Mouse (Mus musculus) cerebellum, adult 8-10 months (tissue): ENCODE results near the gene Paox.
"Not testable (repeated sequence)": the region's sequence is repeated elsewhere in the genome, so short reads cannot be mapped to it uniquely, and the experiment has no call there.

Source experiments
- DNase-seq: peaks from one replicate; pipeline ENCODE4 v3.0.0; 2022

Paox gene

DNA sequence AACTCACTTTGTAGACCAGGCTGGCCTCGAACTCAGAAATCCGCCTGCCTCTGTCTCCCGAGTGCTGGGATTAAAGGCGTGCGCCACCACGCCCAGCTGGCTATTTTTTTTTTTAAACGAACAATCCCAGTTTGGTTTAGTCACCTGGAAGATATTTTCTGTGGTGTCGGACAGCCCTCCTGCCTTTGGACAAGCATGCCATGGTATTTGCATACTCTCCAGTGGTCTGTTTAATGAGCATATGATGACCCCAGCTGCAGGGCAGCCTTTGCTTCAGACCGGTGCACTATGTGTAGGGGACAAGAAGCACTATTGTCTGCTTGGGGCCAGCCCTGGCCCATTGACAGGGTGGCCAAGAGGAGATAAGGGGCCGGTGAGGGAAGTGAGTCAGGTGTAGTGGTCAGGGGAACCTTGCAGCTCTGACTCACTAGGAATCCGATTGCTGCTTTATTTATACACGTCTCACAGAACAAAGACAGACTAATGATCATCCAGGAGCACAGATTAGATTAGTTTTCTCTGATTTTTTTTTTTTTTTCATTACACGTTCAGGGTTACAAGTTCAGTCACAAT, 5.8 kb downstream of the Paox start:
- no peak for DNase-seq

DNA sequence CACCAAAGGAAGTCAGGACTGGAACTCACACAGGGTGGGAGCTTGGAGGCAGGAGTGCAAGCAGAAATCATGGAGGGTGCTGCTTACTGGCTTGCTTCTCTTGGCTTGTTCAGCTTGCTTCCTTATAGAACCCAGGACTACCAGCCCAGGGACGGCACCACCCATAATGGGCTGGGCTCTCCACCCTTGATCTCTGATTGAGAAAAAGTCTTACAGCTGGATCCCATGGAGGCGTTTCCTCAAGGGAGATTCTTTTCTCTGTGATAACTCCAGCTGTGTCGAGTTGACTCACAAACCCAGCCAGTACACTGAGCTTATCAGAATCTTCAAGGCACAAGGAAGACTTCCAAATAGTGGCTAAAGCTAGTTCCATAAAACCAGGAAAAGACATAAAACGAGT, 7.2 kb downstream of the Paox start:
- no peak for DNase-seq

DNA sequence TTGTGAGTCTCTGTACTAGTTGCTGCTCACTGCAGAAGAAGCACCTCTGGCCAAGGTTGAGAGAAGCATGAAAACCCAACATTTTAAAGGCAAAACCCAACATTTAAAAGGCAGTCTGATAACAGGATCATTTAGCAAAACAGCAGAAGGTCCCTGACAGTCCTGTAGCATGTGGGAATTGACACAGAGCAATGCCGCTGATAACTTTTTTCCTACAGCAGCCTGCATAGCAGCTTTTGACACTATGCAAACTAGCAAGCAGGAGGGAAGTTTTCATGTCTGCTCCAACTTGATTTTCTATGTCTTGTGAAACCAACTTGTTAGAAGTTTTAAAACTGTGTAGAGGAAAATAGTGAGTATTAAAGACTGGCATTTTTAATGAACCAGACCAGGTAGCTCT, 8.8 kb downstream of the Paox start:
- DNase-seq = no peak

DNA sequence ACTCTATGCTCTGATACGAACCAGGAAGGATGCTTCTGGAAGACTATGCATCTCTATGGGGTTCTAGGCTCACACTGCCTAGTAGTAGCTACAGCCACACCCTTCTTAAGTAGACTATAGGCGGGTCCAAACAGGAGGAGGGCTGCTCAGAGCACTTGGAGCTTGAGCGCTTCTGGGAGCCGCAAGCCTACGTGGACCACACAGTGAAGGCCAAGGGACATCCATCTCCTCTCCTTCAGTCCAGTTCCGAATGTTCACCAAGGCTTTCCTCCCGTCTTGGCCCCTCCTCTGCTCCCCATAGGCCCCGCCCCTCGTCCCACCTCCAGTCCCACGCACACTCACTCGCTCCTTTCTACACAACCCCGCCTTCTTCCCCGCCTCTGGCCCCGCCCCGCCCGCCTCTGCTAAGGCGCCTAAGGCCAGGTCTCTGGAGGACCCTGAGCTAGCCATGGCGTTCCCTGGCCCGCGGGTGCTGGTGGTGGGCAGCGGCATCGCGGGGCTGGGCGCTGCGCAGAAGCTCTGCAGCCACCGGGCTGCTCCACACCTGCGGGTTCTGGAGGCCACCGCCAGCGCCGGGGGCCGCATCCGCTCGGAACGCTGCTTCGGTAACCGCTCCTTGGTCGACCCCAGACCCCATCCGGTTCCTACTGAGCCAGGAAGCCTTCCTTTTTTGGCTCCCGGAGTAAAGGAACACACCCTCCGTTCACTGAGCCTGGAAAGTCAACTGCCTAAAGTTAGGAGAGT, 9.9 kb downstream of the Paox start:
- DNase-seq = peak; percentile 92

DNA sequence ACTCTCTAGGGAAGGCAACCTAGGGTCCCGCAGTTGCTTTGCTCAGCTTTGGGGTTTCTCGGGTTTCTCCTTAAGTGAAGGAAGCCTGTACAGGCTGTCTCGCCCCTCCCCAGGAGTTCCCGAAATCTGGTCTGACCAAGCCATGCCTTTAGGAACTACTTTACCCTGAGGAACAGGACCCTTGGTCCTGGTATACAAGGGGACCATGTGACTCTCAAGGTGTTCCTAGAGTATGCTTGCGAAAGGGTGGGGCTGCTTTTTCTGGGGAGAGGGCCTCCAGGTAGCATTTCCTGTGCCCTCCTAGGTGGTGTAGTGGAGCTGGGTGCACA, 10.4 kb downstream of the Paox start:
- DNase-seq = no peak

DNA sequence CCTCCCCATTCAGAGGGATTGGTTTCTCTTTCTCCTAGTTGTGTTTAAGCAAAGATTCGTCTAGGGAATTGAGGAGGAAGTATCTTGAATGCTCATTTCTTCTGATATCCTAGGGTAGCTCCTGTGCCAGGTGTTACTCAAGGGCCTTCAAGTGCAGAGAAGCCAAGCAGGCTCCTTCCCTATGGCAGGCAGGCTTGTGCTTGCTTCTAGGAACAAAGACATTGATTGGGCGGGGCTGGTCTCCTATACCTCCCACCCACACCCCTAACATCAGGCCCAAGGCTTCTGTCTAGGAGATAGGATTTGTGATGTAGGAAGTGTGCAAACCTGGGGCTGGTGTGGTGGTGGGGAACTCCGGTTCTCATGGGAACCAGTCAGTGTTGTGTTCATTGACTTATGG, 11.3 kb downstream of the Paox start:
- no peak for DNase-seq

DNA sequence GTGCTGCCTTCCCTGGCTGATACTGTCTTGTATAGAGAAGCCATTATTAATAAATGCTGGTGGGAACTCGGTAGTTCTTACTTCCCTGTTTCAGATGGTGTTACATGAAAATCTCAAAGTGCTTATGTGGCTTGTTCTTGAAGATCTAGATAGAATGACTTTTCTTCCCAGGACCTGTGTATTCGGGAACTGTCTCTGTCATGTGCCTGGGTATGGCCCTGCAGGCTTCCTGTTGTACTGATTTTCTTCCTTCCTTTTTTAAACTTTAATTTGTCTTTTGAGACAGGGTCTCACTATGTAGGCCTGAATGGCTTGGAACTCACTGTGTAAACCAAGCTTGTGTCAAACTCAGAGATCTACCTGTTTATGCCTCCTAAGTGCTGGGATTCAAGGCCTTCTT, 12.3 kb downstream of the Paox start:
- DNase-seq = no peak

DNA sequence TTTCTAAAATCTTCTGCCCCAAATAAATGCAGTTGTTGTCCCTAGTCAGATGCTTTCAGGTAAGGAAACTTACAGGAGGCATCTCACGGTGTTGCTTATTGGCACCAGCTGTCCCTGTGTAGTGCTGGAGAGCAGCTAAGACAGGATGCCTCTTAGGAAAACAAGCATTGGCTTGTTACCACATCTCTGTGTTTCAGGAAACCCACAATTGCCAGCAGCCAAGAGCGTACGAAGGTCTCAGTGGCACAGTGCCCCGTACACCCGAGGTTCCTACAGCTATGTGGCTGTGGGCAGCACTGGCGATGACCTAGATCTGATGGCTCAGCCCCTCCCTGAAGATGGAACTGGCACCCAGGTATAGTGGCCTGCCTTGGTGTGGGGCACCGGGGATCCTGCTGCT, 16.6 kb downstream of the Paox start:
- DNase-seq = not testable (repeated sequence)

DNA sequence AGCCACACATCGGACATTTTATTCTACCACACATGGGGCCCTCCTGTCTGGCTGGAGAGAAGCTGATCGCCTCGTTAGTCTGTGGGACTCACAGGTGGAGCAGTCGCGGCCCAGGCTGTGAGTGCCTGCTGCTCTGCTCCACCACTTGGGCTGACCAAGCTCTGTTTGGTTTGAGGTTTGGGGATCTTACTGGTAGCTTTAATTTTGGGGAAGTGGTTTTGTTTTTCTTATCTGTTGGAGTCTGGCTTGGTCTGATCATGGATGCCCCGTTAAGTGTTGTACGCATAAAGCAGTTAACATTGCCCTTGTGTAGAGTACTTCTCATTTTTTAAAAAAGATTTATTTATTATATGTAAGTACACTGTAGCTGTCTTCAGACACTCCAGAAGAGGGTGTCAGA, 18.4 kb downstream of the Paox start:
- DNase-seq = not testable (repeated sequence)

DNA sequence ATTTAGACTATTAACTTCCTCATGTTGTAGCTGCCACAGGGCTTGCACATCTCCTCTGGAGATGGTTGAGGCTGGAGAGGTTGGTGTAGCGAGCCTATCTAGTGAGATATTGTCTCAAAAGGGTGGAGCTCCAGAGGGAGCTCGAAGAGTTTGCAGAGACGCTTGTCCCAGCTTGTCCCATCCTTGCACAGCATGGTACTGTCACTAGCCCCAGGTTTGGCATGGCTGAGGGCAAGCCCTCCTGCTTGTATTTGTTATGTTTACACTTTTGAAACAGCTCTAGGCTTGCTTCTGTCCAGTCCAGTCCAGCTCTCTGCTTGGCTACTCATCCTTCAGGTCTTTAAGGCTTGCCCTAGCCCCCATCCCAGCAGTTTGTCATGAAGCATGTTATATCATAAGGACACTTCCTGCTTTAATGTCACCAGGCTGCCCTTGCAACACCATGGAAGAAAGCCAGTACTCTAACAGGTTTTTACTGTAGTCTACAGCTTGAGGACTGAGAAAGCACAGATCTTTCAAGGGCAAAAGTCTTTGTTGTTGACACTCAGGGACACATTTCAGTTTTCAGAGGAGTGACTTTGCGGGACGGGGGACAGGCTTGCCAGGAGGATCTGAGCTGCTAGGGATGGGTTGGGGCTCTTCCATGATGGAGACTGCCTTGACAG, 19.6 kb downstream of the Paox start:
- DNase-seq = no peak

DNA sequence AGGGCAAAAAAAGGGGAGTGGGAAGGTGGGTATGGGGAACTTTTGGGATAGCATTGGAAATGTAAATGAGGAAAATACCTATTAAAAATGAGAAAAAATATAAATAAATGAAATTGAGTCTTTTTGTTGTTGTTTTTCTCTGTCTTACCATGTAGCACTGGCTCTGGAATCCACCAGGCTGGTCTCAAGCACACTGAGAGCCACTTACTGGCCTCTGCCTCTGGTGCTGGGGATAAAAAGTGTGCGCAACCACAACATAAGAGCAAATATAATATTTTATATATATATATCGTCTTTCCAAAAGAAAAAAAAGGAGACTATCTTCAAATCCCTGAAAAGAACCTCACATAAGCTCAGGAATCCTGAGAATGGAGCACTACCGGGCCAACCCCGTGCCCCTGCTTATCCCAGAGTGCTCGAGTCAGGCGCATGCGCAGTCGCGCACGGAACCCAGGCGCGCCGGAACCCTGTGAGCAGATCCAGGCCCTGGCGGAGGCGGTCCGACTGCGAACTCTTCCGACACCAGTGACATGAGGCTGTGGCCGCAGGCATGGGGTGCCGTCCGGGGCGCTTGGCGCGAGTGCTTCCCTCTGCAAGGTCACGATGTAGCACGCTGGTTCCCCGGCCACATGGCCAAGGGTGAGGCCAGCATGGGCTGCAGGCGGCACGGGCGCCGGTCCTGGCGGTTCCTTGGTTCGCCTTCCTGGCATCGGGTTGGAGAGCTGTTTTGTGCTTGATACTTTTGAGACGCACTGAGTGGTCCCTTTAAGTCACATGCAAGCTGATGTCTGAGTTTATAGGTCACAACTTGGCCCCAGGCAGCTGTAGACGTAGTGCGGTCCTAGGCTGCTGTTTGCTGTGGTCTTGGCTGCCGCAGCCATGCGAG, 21.8 kb downstream of the Paox start, which contains the start of gene Mtg1:
Gene Mtg1 (plus strand): TSS at position 430 of the 886 bp plus-strand sequence.
- DNase-seq = peak; percentile 98

DNA sequence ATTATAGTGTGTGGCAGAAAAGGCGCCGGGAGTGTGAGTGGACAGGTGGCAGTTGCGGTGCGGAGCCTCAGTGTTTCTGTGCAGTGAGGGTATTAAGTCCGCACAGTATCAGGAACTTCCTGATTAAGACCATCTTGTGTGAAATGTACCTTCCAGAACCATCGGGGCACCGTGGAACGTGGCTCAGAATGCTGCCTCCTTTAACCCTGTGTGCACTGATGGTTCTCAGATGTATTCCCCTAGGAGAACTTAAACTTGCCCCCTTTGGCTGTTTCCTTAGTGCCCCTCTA, 22.4 kb downstream of the Paox start:
- DNase-seq = no peak

DNA sequence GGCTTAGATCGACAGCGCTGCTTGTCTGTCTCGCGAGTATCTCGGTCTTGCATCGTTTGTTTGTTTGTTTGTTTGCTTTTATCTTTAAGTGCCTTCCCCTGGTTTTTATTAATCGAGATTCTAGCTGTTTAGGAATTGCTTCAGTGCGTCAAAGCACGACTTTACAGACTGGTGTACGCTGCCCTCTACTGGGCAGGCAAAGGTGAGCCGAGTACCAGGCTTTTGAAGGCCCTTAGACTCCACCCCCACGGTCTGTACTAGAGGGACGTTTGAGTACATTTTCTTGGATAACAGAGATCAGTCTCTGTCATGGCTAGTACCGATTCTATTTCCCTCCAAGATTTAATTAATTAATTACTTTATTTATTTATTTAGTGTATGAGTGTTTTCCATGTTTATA, 25.8 kb downstream of the Paox start:
- peak; percentile 68 for DNase-seq

DNA sequence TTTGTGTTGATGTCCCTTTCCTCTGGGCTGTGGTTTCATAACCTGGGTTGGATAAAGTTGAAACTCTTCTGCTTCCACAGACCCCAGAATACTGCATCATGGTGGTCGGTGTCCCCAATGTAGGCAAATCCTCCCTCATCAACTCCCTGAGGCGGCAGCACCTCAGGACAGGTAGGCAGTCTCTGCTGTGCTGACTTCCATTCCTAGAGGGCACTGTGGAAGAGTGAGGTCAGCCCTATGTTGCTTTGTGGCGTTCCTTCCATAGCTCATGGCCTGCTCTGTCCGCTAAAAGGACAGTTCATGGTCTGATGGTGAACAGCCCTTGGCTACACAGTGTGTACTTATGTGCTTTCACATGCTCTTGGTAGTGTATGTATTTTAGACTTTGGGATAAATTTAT, 29.0 kb downstream of the Paox start:
- no peak for DNase-seq

DNA sequence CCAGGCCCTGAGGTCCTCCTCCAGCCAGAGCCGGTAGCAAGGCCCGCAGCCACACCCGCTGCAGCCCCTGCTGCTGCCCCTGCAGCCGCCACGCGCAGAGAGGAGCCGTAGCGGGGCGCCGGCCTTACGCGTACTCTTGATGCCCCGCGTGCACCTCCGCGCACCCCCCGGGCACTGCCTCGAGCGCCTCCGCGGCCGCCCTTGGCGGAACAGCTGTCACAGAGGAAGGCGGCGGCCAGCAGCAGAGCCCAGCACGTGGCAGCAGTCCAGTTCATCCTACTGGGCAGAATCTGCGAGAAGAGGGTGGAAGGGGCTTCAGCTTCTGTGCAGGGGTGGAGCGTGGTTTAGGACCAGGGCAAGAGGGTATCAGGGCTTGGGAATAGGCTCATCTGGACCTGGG, 37.8 kb downstream of the Paox start:
- peak; percentile 66 for DNase-seq

DNA sequence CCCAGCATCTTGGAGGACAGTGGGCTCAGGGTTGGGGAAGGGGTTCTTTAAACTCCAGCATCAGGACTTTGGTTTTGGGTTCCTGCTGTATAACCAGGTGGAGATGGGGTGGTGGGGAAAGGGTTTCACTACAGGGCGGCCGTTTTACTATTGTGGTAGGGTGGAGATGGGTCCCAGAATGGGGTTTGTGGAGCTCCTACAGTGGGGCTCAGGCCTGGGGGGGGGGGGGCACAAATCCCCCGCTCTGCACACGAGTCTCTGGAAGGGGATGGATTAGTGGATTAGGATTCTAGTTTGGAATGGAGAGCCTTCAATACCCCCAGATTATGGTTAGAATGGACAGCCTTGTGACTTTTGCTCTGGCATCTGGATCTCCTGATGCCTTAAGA, 38.2 kb downstream of the Paox start:
- no peak for DNase-seq

DNA sequence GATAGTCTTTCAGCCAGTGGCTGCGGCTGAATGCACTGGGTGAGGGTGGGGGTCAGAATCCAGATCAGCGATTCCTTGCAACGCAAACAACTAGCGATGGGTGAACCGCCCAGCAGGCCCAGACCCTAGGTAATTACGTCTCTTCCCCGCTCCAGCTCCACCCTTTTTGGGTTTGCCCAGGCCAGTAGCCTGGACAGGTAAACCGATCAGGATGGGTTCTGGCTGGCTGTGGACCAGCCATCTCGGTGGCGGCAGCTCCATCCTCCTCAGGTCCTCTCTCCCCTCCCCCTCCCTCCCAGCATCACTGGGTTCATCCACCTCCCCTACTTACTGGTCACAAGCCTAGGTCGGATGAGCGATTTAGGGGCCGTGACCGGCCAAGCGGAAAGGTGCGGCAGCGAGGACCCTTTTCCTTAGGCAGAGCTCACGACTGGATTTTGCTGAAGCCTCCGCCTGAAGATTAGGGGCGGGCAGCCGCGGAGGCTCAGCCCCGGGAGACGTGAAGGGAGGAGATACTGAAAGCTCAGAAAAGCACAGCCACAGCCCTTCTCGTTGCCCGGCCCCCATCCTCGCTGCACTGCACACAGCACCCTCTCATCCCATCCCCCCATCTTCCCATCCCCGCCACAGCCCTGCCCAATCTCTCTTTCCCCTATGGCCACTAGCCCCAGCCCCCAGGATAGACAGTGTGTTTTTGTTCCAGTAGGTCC, 38.8 kb downstream of the Paox start, which contains the start of gene Sprn:
Gene Sprn (minus strand): TSS at position 660 of the 710 bp plus-strand sequence.
- DNase-seq = peak; percentile 66

DNA sequence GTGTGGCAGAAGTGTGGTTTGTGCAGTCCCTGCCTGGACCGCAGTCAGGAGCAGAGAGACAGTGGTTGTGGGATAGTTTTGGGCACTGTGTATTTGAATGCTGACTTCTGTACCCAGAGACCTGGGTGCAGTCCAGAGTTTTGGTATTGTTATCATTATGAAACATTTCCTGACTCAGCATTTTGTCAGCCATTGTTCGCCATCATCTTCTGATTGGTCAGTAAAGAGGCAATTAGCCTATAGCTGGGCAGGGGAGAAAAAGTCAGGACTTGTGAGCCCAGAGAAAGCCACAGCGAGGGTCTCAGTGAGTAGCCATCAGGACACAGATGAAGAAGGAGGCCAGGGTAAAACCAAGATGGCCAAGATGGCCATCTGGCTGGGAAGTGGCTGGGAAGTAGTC, 44.8 kb downstream of the Paox start:
- no peak for DNase-seq

DNA sequence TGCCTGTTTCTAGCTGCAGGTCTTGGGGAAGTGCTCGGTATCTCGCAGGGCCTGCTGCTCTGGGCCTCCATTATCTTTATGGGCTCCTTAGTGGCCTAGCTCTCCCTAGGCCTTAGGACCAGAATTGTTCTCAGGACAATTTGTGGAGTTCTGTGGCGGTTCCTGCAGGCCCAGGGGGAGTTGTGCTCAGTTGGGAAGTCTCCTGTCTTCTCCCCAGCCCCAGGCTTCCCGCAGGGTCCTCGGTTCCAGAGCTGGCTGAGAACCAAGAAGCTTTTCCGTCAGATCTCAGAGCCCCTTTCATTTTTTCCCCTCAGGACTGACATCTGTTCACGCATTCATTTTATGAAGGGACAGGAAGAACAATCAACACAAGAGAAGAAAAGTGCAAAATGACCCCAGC, 49.1 kb downstream of the Paox start, which contains the start of gene Olfr522:
Gene Olfr522 (minus strand): TSS at position 101 of the 400 bp plus-strand sequence.
- DNase-seq = no peak

DNA sequence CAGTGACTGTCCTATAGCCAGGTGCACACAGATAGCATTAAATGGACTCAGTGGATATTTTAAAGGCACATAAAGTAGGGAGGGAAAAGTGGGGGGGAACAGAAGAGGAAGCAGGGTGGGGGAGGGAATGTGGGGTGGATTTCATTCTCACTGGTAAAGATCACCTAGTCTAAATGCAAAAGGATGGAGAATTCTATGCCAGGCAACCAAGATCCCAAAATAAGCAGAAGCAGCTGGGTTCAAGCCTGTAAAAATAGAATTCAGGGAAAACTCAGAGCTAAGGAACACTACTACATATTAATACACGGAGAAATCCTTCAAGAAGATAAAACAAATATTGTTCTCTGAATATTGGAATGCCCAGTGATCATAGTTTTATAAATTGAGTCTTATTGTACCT, 52.4 kb downstream of the Paox start:
- DNase-seq = no peak

DNA sequence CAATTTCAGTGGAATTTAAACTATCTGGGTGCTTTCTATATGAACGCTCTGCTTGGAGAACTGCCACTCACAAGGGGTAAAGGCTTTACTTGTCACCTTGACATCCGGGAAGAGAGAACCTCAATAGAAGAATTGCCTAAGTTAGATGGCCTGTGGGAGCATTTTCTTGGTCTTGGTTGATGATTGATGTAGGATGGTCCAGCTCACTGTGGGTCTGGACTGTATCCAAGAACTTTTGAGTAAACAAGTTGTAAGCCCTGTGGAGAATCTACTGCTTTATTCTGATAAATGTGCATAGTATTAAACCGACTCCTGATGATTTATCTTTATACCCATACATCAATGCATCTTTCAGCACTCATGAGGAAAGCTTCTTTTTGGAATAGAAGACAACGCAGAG, 53.8 kb downstream of the Paox start:
- no peak for DNase-seq

DNA sequence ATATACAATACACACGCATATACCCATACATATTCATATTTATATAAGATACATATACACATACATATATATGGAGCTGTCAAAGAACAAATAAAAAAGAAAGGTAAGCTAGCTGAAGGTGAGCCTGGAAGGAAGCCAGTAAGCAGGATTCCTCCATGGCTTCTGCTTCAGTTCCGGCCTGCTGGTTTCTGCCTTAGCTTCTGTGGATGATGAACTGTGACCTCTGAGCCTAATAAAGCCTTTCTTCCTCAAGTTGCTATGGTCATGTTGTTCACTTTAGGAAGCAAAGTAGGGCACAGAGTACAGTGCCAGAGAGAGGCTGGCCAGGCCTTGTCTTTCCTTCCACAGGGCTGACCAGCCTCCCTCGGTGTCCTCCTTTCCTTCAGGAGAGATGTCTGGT, 55.3 kb downstream of the Paox start:
- DNase-seq = no peak

DNA sequence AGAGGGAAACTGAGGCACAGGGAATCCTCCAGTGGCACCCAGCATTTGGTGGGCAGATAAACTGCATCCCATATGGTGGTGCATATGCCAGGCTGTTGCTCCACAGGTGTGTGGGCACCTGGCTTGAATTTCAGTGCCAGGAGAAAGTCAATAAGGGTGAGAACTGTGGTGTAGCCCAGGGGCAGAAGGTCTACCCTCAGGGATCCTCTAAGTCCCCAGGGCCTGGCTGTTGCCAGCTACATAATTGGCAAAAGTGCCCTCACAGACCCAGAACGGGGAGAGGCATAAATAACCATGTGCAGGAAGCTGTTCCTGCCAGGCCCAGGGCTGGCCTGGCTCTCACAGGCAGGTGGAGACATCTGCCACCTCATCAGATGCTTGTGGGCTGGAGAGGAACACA, 57.3 kb downstream of the Paox start, which contains the start of gene Olfr523:
Gene Olfr523 (plus strand): TSS at position 282 of the 400 bp plus-strand sequence.
- DNase-seq = peak; percentile 54
